In genomic region chr17:21449669-21450068, GRCm38 (mm10) we compare ENCODE assay signal across 8 mouse cellular contexts. TPM values are rescaled to one million over a fixed set of nuclear protein-coding genes. Genes with fewer than 3 reads are reported as not detected.
DNase-seq lines count a peak whose midpoint lies in the region; ATAC-seq and TF ChIP-seq lines count a peak whose summit lies in the region.

No protein-coding gene starts in this region.

- H3K4me3 ChIP-seq in embryonic facial prominence, embryonic 13.5 days, result peak overlapping the region; percentile 66
- peak overlapping the region; percentile 69 for H3K4me3 ChIP-seq in kidney, embryonic 14.5 days (ENCODE audit: low read length)
- peak overlapping the region; percentile 64 for H3K4me3 ChIP-seq in limb, embryonic 15.5 days
- H3K4me3 ChIP-seq in midbrain, postnatal 0 days (ENCODE audit: low read depth, low read length), result peak overlapping the region; percentile 55

- ATAC-seq in embryonic facial prominence, embryonic 13.5 days (ENCODE audit: insufficient number of reproducible peaks, insufficient read depth, low FRiP score, low TSS enrichment, low read depth), result peak; percentile 73
- ATAC-seq in kidney, embryonic 14.5 days (ENCODE audit: low FRiP score, low TSS enrichment), result peak; percentile 74
- ATAC-seq in limb, embryonic 15.5 days (ENCODE audit: insufficient number of reproducible peaks, low FRiP score, low TSS enrichment, low read depth), result peak; percentile 74; the same call in 1 of the 2 replicates
- ATAC-seq in midbrain, postnatal 0 days (ENCODE audit: low FRiP score), result peak; percentile 88

- DNase-seq in B cell, adult 2 months, result peak; percentile 77 to 83
- DNase-seq in adrenal gland, postnatal 25 days, result peak; percentile 37
- DNase-seq in heart, adult 9 months (ENCODE audit: low spot score in 2 of 2), result peak; percentile 50 to 82
- peak; percentile 91 for DNase-seq in midbrain, postnatal 0 days (ENCODE audit: low spot score)
- DNase-seq in splenic B cell, adult 2 months (ENCODE audit: low read depth, low spot score), result peak; percentile 89

- peak overlapping the region; percentile 90 for H3K27ac ChIP-seq in embryonic facial prominence, embryonic 13.5 days
- H3K27ac ChIP-seq in kidney, embryonic 14.5 days (ENCODE audit: low read depth, low read length), result peak overlapping the region; percentile 91
- peak overlapping the region; percentile 97 for H3K27ac ChIP-seq in limb, embryonic 15.5 days
- peak overlapping the region; percentile 71; the same call in 1 of the 2 replicates for H3K27ac ChIP-seq in midbrain, postnatal 0 days (ENCODE audit: low read depth, low read length)

- WGBS in embryonic facial prominence, embryonic 13.5 days, result 1% methylated on average over 3 of the region's 3 CpGs
- 1% methylated on average over 3 of the region's 3 CpGs for WGBS in kidney, embryonic 14.5 days
- 0% methylated on average over 3 of the region's 3 CpGs for WGBS in limb, embryonic 15.5 days
- WGBS in midbrain, postnatal 0 days, result under 1% methylated on average over 3 of the region's 3 CpGs

- peaks cover 10% of the 10 kb centered on the region for H3K36me3 ChIP-seq in embryonic facial prominence, embryonic 13.5 days
- 0 out of 2 replicates have a peak, but pooled peaks cover 4% of the 10 kb centered on the region for H3K36me3 ChIP-seq in kidney, embryonic 14.5 days (ENCODE audit: control insufficient read depth, insufficient read depth, low read length)
- H3K36me3 ChIP-seq in limb, embryonic 15.5 days, result peaks cover 6% of the 10 kb centered on the region; the same call in 1 of the 2 replicates
- no peaks in the 10 kb centered on the region for H3K36me3 ChIP-seq in midbrain, postnatal 0 days (ENCODE audit: insufficient read depth, low read length)
- H3K36me3 ChIP-seq in splenic B cell, adult 2 months (ENCODE audit: control insufficient read depth, insufficient read depth, low read length, poor library complexity, severe bottlenecking), result peaks cover 5% of the 10 kb centered on the region

- H3K4me2 ChIP-seq in embryonic facial prominence, embryonic 13.5 days, result peak overlapping the region; percentile 67
- H3K4me2 ChIP-seq in kidney, embryonic 14.5 days (replicated peaks; ENCODE audit: low read depth, low read length), result peak overlapping the region; percentile 58
- peak overlapping the region; percentile 63 for H3K4me2 ChIP-seq in limb, embryonic 15.5 days
- peak overlapping the region; percentile 65 for H3K4me2 ChIP-seq in midbrain, postnatal 0 days (ENCODE audit: low read depth, low read length, poor library complexity, severe bottlenecking)

- peak; percentile 82 for TF ChIP-seq CTCF in midbrain, postnatal 0 days (IDR thresholded peaks at IDR 0.05)

- no peaks in the 10 kb centered on the region for H3K27me3 ChIP-seq in embryonic facial prominence, embryonic 13.5 days
- H3K27me3 ChIP-seq in kidney, embryonic 14.5 days (ENCODE audit: control insufficient read depth, insufficient read depth, low read length), result no peaks in the 10 kb centered on the region
- no peaks in the 10 kb centered on the region for H3K27me3 ChIP-seq in limb, embryonic 15.5 days
- H3K27me3 ChIP-seq in midbrain, postnatal 0 days (ENCODE audit: insufficient read depth, low read length), result no peaks in the 10 kb centered on the region
- H3K27me3 ChIP-seq in splenic B cell, adult 2 months (ENCODE audit: control insufficient read depth, insufficient read depth, low read length, poor library complexity, severe bottlenecking), result no peaks in the 10 kb centered on the region

- peak overlapping the region; percentile 61 for H3K9ac ChIP-seq in embryonic facial prominence, embryonic 13.5 days
- peak overlapping the region; percentile 55; the same call in 1 of the 2 replicates for H3K9ac ChIP-seq in kidney, embryonic 14.5 days (ENCODE audit: low read depth, low read length)
- peak overlapping the region; percentile 34; the same call in 1 of the 2 replicates for H3K9ac ChIP-seq in limb, embryonic 15.5 days
- H3K9ac ChIP-seq in midbrain, postnatal 0 days (replicated peaks; ENCODE audit: low read length, poor library complexity, severe bottlenecking), result peak overlapping the region; percentile 51; the same call in 1 of the 2 replicates

- peaks cover 7% of the 10 kb centered on the region for H3K4me1 ChIP-seq in embryonic facial prominence, embryonic 13.5 days
- 0 out of 2 replicates have a peak, but pooled peaks cover 5% of the 10 kb centered on the region for H3K4me1 ChIP-seq in kidney, embryonic 14.5 days (ENCODE audit: control insufficient read depth, insufficient read depth, low read length)
- peaks cover 5% of the 10 kb centered on the region; the same call in 1 of the 2 replicates for H3K4me1 ChIP-seq in limb, embryonic 15.5 days
- 0 out of 2 replicates have a peak, but pooled peaks cover 4% of the 10 kb centered on the region for H3K4me1 ChIP-seq in midbrain, postnatal 0 days (ENCODE audit: insufficient read depth, low read length)

- H3K9me3 ChIP-seq in embryonic facial prominence, embryonic 13.5 days, result no peaks in the 10 kb centered on the region
- no peaks in the 10 kb centered on the region for H3K9me3 ChIP-seq in kidney, embryonic 14.5 days (ENCODE audit: control insufficient read depth, low read length)
- no peaks in the 10 kb centered on the region for H3K9me3 ChIP-seq in limb, embryonic 15.5 days
- no peaks in the 10 kb centered on the region for H3K9me3 ChIP-seq in midbrain, postnatal 0 days (ENCODE audit: low read length)

RNA-seq across cellular contexts. Expression of gene Zfp51, which starts 0.5 kb away (rescaled TPM):
- 8.7 and 8.8 TPM in 2 replicates for total RNA-seq in adrenal gland, postnatal 25 days (2021)
- 15.0 and 16.3 TPM in 2 replicates for polyA plus RNA-seq in embryonic facial prominence, embryonic 13.5 days (2015; fragmentation: Nextera tagmentation; extraction: Ambion mirVana)
- 17.0 and 17.5 TPM in 2 replicates for polyA plus RNA-seq in kidney, embryonic 14.5 days (2014; fragmentation: Nextera tagmentation; extraction: Ambion mirVana)
- 14.6 and 15.6 TPM in 2 replicates for polyA plus RNA-seq in limb, embryonic 15.5 days (2015; fragmentation: Nextera tagmentation; extraction: Ambion mirVana)
- total RNA-seq in midbrain, postnatal 0 days (2014; rRNA removed), result 5.5 and 6.4 TPM in 2 replicates
- polyA plus RNA-seq in midbrain, postnatal 0 days (2015; fragmentation: Nextera tagmentation; extraction: Ambion mirVana), result 5.9 and 6.9 TPM in 2 replicates

RNA-seq across cellular contexts. Expression of gene Zfp54, which starts 26.6 kb away (rescaled TPM):
- 3.5 and 3.6 TPM in 2 replicates for total RNA-seq in adrenal gland, postnatal 25 days (2021)
- polyA plus RNA-seq in embryonic facial prominence, embryonic 13.5 days (2015; fragmentation: Nextera tagmentation; extraction: Ambion mirVana), result 3.4 TPM in 2 replicates
- 5.8 and 6.9 TPM in 2 replicates for polyA plus RNA-seq in kidney, embryonic 14.5 days (2014; fragmentation: Nextera tagmentation; extraction: Ambion mirVana)
- 5.3 and 6.0 TPM in 2 replicates for polyA plus RNA-seq in limb, embryonic 15.5 days (2015; fragmentation: Nextera tagmentation; extraction: Ambion mirVana)
- 3.7 and 5.4 TPM in 2 replicates for total RNA-seq in midbrain, postnatal 0 days (2014; rRNA removed)
- 2.3 and 2.8 TPM in 2 replicates for polyA plus RNA-seq in midbrain, postnatal 0 days (2015; fragmentation: Nextera tagmentation; extraction: Ambion mirVana)

RNA-seq across cellular contexts. Expression of gene Zfp53, which starts 39.1 kb away (rescaled TPM):
- 4.7 and 5.4 TPM in 2 replicates for total RNA-seq in adrenal gland, postnatal 25 days (2021)
- polyA plus RNA-seq in embryonic facial prominence, embryonic 13.5 days (2015; fragmentation: Nextera tagmentation; extraction: Ambion mirVana), result 9.5 and 10.5 TPM in 2 replicates
- 9.4 and 14.1 TPM in 2 replicates for polyA plus RNA-seq in kidney, embryonic 14.5 days (2014; fragmentation: Nextera tagmentation; extraction: Ambion mirVana)
- polyA plus RNA-seq in limb, embryonic 15.5 days (2015; fragmentation: Nextera tagmentation; extraction: Ambion mirVana), result 10.6 and 11.4 TPM in 2 replicates
- total RNA-seq in midbrain, postnatal 0 days (2014; rRNA removed), result 1.5 and 5.4 TPM in 2 replicates
- polyA plus RNA-seq in midbrain, postnatal 0 days (2015; fragmentation: Nextera tagmentation; extraction: Ambion mirVana), result 8.9 and 10.5 TPM in 2 replicates

Comparison
In these comparisons a context has a peak if more than half of its experiments do, and no peak if none do; other contexts are left out.
1. Peak in every context shown above with its lines: DNase-seq, ATAC-seq, H3K4me3 ChIP-seq and H3K27ac ChIP-seq.
2. DNase-seq: peak in every context shown above with its lines; median percentile 91 in midbrain, postnatal 0 days; 89 in splenic B cell, adult 2 months; 80 in B cell, adult 2 months; 66 in heart, adult 9 months; 37 in adrenal gland, postnatal 25 days.